Mouse (Mus musculus): ENCODE measurements around the gene Angptl8. TPM values are rescaled to one million over a fixed set of nuclear protein-coding genes. Genes with fewer than 3 reads are reported as not detected.

Angptl8 gene
- total RNA-seq, 2 experiments from 2014 or later, result not detected

Small RNA genes lying within 50 kb of the gene (microRNA-seq; reads per million reads assigned to microRNA genes)
- gene Mir7083, result 9.9 reads per million, percentile 26 among the genes with 10 or more reads in this experiment

Other genes with a start within 250 kb of the Angptl8 start
- 10 to 100 TPM; 56.7 to 58.7 TPM for gene Timm29, start 242.8 kb upstream of the Angptl8 start, total RNA-seq (2021)
- 1 to 10 TPM; 7.0 to 9.9 TPM for gene Yipf2, start 242.7 kb upstream of the Angptl8 start, total RNA-seq (2021)
- 100 to 1,000 TPM; 185 to 186 TPM for gene Smarca4, start 219.3 kb upstream of the Angptl8 start, total RNA-seq (2021)
- 10 to 100 TPM; 25.2 to 32.4 TPM for gene Ldlr, start 112.0 kb upstream of the Angptl8 start, total RNA-seq (2021)
- gene Spc24, start 75.2 kb upstream of the Angptl8 start, total RNA-seq (2021), result 1 to 10 TPM; 4.9 to 5.9 TPM
- gene Kank2, start 36.8 kb upstream of the Angptl8 start, total RNA-seq (2021), result 1 to 10 TPM; 8.7 to 9.7 TPM
- 10 to 100 TPM; 28.9 to 29.2 TPM for gene Dock6, start 17.1 kb downstream of the Angptl8 start, total RNA-seq (2021)
- gene Rab3d, start 82.7 kb downstream of the Angptl8 start, total RNA-seq (2021), result 10 to 100 TPM; 31.1 to 41.1 TPM
- 10 to 100 TPM; 18.5 to 20.8 TPM for gene Ccdc159, start 92.0 kb downstream of the Angptl8 start, total RNA-seq (2021)
- gene Tmem205, start 92.0 kb downstream of the Angptl8 start, total RNA-seq (2021), result 10 to 100 TPM; 28.1 to 31.6 TPM
- 100 to 1,000 TPM; 199 to 225 TPM for gene Plppr2, start 101.5 kb downstream of the Angptl8 start, total RNA-seq (2021)
- 10 to 100 TPM; 11.8 to 12.6 TPM for gene Swsap1, start 120.2 kb downstream of the Angptl8 start, total RNA-seq (2021)
- 1 to 10 TPM; 1.9 to 2.4 TPM for gene Epor, start 128.0 kb downstream of the Angptl8 start, total RNA-seq (2021)
- 1 to 10 TPM in 1 of 2 experiments, under 1 TPM in 1; 0.90 to 1.4 TPM for gene Rgl3, start 153.9 kb downstream of the Angptl8 start, total RNA-seq (2021)
- gene Ccdc151, start 167.1 kb downstream of the Angptl8 start, total RNA-seq (2021), result 1 to 10 TPM; 6.2 to 6.9 TPM
- gene Prkcsh, start 167.3 kb downstream of the Angptl8 start, total RNA-seq (2021), result 10 to 100 TPM; 89.6 to 95.2 TPM
- 100 to 1,000 TPM; 365 to 366 TPM for gene Elavl3, start 216.5 kb downstream of the Angptl8 start, total RNA-seq (2021)
- gene Gm49318, start 235.7 kb downstream of the Angptl8 start, total RNA-seq (2021), result not detected
- 10 to 100 TPM; 28.6 to 30.1 TPM for gene Zfp653, start 235.9 kb downstream of the Angptl8 start, total RNA-seq (2021)
- gene Ecsit, start 249.9 kb downstream of the Angptl8 start, total RNA-seq (2021), result 10 to 100 TPM; 43.2 to 44.6 TPM

All from left cerebral cortex, postnatal 4 days (tissue).